Mouse (Mus musculus): ENCODE measurements around the gene Fkbp5. TPM values are rescaled to one million over a fixed set of nuclear protein-coding genes. Genes with fewer than 3 reads are reported as not detected.

The Fkbp5 gene
- polyA plus RNA-seq, 2 experiments = 3.6 to 7.3 TPM

GRCm38 (mm10) chr17:28546925-28547324, 29.6 kb upstream of the Fkbp5 start:
- WGBS (ENCODE audit: insufficient replicate concordance) = 30% methylated on average over 1 of the region's 1 CpGs
- Histone ChIP-seq H3K9me3 (ENCODE audit: control insufficient read depth, low read length) (no peaks in the 10 kb centered on the region), H3K27me3 (ENCODE audit: control insufficient read depth, insufficient read depth, low read length) (no peaks in the 10 kb centered on the region), H3K36me3 (replicated peaks; ENCODE audit: control insufficient read depth, insufficient read depth, low read depth) (no peaks in the 10 kb centered on the region), H3K4me2 (ENCODE audit: low read depth) (no peak overlapping the region), H3K9ac (replicated peaks) (no peak overlapping the region), H3K27ac (no peak overlapping the region), H3K4me3 (ENCODE audit: insufficient read depth in 1 of 2, low read depth in 2 of 2, low read length in 2 of 2) (no peak overlapping the region), H3K4me1 (replicated peaks; ENCODE audit: control insufficient read depth in 2 of 2, insufficient read depth in 2 of 2, low read length in 1 of 2) (no peaks in the 10 kb centered on the region)
- DNase-seq (ENCODE audit: low read depth in 3 of 3, low spot score in 3 of 3) (no peak), ATAC-seq (ENCODE audit: insufficient read depth) (no peak)
- TF ChIP-seq EP300 (IDR thresholded peaks at IDR 0.05; ENCODE audit: low read depth) = no peak
- no peak for TF ChIP-seq CTCF (IDR thresholded peaks at IDR 0.05; ENCODE audit: low read depth)

DNA sequence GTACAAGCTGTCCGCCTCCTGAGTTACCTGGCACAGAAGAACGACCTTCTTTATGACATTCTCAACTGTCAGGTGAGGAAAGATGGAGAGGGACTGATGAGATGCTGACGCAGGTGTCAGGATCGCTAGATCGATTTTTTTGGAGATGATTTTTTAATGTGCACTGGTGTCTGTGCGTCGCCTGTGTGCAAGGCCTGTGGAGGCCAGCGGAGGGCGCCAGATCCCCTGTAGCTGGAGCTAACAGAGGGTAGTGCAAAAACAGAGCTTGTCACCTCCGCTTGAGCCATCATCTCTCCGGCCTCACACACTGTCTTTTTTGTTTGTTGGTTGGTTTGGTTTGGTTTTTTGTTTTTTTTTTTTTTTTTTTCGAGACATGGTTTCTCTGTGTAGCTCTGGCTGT, 20.6 kb upstream of the Fkbp5 start:
- TF ChIP-seq EP300 (IDR thresholded peaks at IDR 0.05; ENCODE audit: low read depth) (no peak), CTCF (IDR thresholded peaks at IDR 0.05; ENCODE audit: low read depth) (peak; percentile 38)

DNA sequence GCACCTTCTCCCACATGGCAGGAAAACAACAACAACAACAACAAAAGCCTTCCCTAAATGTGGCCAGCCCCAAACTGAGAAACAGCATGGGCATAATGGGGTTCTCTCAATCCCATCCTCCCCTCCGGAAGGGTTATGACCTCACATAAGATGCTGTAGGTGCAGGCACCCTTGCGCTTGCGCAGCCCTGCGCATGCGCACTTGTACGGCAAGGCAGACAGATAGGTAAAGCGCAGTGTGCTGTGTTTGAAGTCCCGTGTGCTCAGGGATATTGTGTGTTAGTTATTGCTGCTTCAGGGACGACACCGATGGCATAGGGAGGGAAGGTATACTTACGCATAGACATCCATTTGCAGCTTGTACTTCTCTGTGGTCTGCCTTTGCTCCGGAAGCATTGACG, 16.0 kb upstream of the Fkbp5 start:
- TF ChIP-seq CTCF (IDR thresholded peaks at IDR 0.05; ENCODE audit: low read depth) = no peak
- no peak for TF ChIP-seq EP300 (IDR thresholded peaks at IDR 0.05; ENCODE audit: low read depth)
- DNase-seq (ENCODE audit: low read depth in 3 of 3, low spot score in 3 of 3) (no peak), ATAC-seq (ENCODE audit: insufficient read depth) (no peak)
- no peak overlapping the region for H3K9ac ChIP-seq (replicated peaks)
- H3K27me3 ChIP-seq (ENCODE audit: control insufficient read depth, insufficient read depth, low read length) = no peaks in the 10 kb centered on the region
- H3K4me1 ChIP-seq (replicated peaks; ENCODE audit: control insufficient read depth in 2 of 2, insufficient read depth in 2 of 2, low read length in 1 of 2) = no peaks in the 10 kb centered on the region
- H3K4me2 ChIP-seq (ENCODE audit: low read depth) = no peak overlapping the region
- no peaks in the 10 kb centered on the region for H3K36me3 ChIP-seq (replicated peaks; ENCODE audit: control insufficient read depth, insufficient read depth, low read depth)
- no peak overlapping the region for H3K27ac ChIP-seq
- no peak overlapping the region for H3K4me3 ChIP-seq (ENCODE audit: insufficient read depth in 1 of 2, low read depth in 2 of 2, low read length in 2 of 2)
- no peaks in the 10 kb centered on the region for H3K9me3 ChIP-seq (ENCODE audit: control insufficient read depth, low read length)
- 79% methylated on average over 13 of the region's 13 CpGs for WGBS (ENCODE audit: insufficient replicate concordance)

More for the DNA sequence above, 20.6 kb upstream of the Fkbp5 start:
- Histone ChIP-seq H3K9ac (replicated peaks) (no peak overlapping the region), H3K9me3 (ENCODE audit: control insufficient read depth, low read length) (no peaks in the 10 kb centered on the region), H3K27me3 (ENCODE audit: control insufficient read depth, insufficient read depth, low read length) (no peaks in the 10 kb centered on the region), H3K4me1 (replicated peaks; ENCODE audit: control insufficient read depth in 2 of 2, insufficient read depth in 2 of 2, low read length in 1 of 2) (no peaks in the 10 kb centered on the region), H3K4me3 (ENCODE audit: insufficient read depth in 1 of 2, low read depth in 2 of 2, low read length in 2 of 2) (no peak overlapping the region), H3K4me2 (ENCODE audit: low read depth) (no peak overlapping the region), H3K36me3 (replicated peaks; ENCODE audit: control insufficient read depth, insufficient read depth, low read depth) (no peaks in the 10 kb centered on the region), H3K27ac (no peak overlapping the region)
- 40% methylated on average over 12 of the region's 12 CpGs for WGBS (ENCODE audit: insufficient replicate concordance)
- ATAC-seq (ENCODE audit: insufficient read depth) = no peak
- DNase-seq (ENCODE audit: low read depth in 3 of 3, low spot score in 3 of 3) = no peak

- H3K4me3 ChIP-seq (ENCODE audit: insufficient read depth in 1 of 2, low read depth in 2 of 2, low read length in 2 of 2) = no peak overlapping the region
- H3K4me1 ChIP-seq (replicated peaks; ENCODE audit: control insufficient read depth in 2 of 2, insufficient read depth in 2 of 2, low read length in 1 of 2) = peaks cover 0 to 3% of the 10 kb centered on the region in 2 experiments; a peak in 1 of 4 replicates
- ATAC-seq (ENCODE audit: insufficient read depth) = no peak
- TF ChIP-seq EP300 (IDR thresholded peaks at IDR 0.05; ENCODE audit: low read depth) = no peak
- TF ChIP-seq CTCF (IDR thresholded peaks at IDR 0.05; ENCODE audit: low read depth) = no peak
- no peaks in the 10 kb centered on the region for H3K9me3 ChIP-seq (ENCODE audit: control insufficient read depth, low read length)
- no peak overlapping the region for H3K27ac ChIP-seq
- H3K4me2 ChIP-seq (ENCODE audit: low read depth) = no peak overlapping the region
- no peaks in the 10 kb centered on the region for H3K36me3 ChIP-seq (replicated peaks; ENCODE audit: control insufficient read depth, insufficient read depth, low read depth)
- no peak overlapping the region for H3K9ac ChIP-seq (replicated peaks)
- H3K27me3 ChIP-seq (ENCODE audit: control insufficient read depth, insufficient read depth, low read length) = no peaks in the 10 kb centered on the region
- DNase-seq (ENCODE audit: low read depth in 3 of 3, low spot score in 3 of 3) = no peak
- WGBS (ENCODE audit: insufficient replicate concordance) = 60% methylated on average over 7 of the region's 7 CpGs
Observed at GRCm38 (mm10) chr17:28532557-28532956, 15.2 kb upstream of the Fkbp5 start.

DNA sequence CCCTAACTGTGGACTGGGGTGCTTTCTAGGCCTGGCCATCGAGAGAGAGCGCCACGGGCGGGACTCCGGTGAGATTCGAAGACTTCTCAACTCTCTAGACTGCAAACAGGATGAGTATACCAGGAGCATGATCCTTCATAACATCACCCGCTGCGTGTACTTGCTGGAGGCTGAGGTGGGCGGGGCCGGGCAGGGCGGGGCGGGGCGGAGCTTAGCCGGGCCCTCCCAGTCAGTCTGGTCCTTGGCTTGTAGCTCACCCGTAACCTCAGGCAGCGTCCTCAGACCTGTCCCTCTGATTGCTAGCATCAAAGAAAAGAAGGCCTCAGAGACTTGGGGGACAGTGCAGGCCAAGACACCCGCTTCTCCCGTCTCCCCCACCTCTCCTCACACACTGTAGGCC, 14.6 kb upstream of the Fkbp5 start:
- no peaks in the 10 kb centered on the region for H3K36me3 ChIP-seq (replicated peaks; ENCODE audit: control insufficient read depth, insufficient read depth, low read depth)
- ATAC-seq (ENCODE audit: insufficient read depth) (no peak), DNase-seq (ENCODE audit: low read depth in 3 of 3, low spot score in 3 of 3) (no peak)
- peaks cover 0 to 8% of the 10 kb centered on the region in 2 experiments; a peak in 1 of 4 replicates for H3K4me1 ChIP-seq (replicated peaks; ENCODE audit: control insufficient read depth in 2 of 2, insufficient read depth in 2 of 2, low read length in 1 of 2)
- no peak overlapping the region for H3K4me3 ChIP-seq (ENCODE audit: insufficient read depth in 1 of 2, low read depth in 2 of 2, low read length in 2 of 2)
- no peaks in the 10 kb centered on the region for H3K9me3 ChIP-seq (ENCODE audit: control insufficient read depth, low read length)
- TF ChIP-seq EP300 (IDR thresholded peaks at IDR 0.05; ENCODE audit: low read depth) = no peak
- TF ChIP-seq CTCF (IDR thresholded peaks at IDR 0.05; ENCODE audit: low read depth) = no peak
- 17% methylated on average over 18 of the region's 18 CpGs for WGBS (ENCODE audit: insufficient replicate concordance)
- H3K27me3 ChIP-seq (ENCODE audit: control insufficient read depth, insufficient read depth, low read length) = no peaks in the 10 kb centered on the region
- no peak overlapping the region for H3K9ac ChIP-seq (replicated peaks)
- H3K4me2 ChIP-seq (ENCODE audit: low read depth) = no peak overlapping the region
- H3K27ac ChIP-seq = no peak overlapping the region
